Mouse (Mus musculus) MEL (cell line): ENCODE data around the gene Slc12a8. TPM values are rescaled to one million over a fixed set of nuclear protein-coding genes. Genes with fewer than 3 reads are reported as not detected.

Source experiments
- DNase-seq: peaks from one replicate; pipeline ENCODE4 v3.0.0; 2011; ENCODE audit warnings: low read depth, low spot score
- H3K27ac ChIP-seq: 2 replicates; pipeline ENCODE4 v1.5.1; 2012; ENCODE audit warnings: low read depth, mild to moderate bottlenecking, control low read depth, low read length, moderate library complexity; ENCODE audit not compliant: control insufficient read depth
- H3K27me3 ChIP-seq, 2 experiments: fragments of 150-350 bp in 1 of 2; sonication (generic) in 1 of 2; 2 replicates each; pipeline ENCODE4 v1.6.1; 2012; ENCODE audit warnings: low read length in 2 of 2, mild to moderate bottlenecking in 2 of 2, improper control_type of control experiment in 1 of 2, moderate library complexity in 1 of 2; ENCODE audit not compliant: insufficient read depth in 2 of 2, control insufficient read depth in 1 of 2
- H3K36me3 ChIP-seq, 2 experiments: 2 replicates each; pipeline ENCODE4 v1.6.1; 2012 to 2014; ENCODE audit warnings: low read length in 2 of 2, improper control_type of control experiment in 1 of 2, inconsistent platforms in 1 of 2, mild to moderate bottlenecking in 1 of 2; ENCODE audit not compliant: insufficient read depth in 2 of 2, control insufficient read depth in 1 of 2
- H3K4me1 ChIP-seq, 2 experiments: fragments of 150-350 bp in 1 of 2; sonication (generic) in 1 of 2; 2 replicates each; pipeline ENCODE4 v1.6.1; 2012; ENCODE audit warnings: low read length in 2 of 2, improper control_type of control experiment in 1 of 2, mild to moderate bottlenecking in 1 of 2; ENCODE audit not compliant: insufficient read depth in 2 of 2, control insufficient read depth in 1 of 2
- H3K4me3 ChIP-seq, 2 experiments: fragments of 150-350 bp in 1 of 2; sonication (generic) in 1 of 2; 2 replicates each; pipeline ENCODE4 v1.5.1; 2012; ENCODE audit warnings: low read depth in 2 of 2, low read length in 2 of 2, mild to moderate bottlenecking in 2 of 2, moderate library complexity in 2 of 2, control low read depth in 1 of 2, improper control_type of control experiment in 1 of 2; ENCODE audit not compliant: control insufficient read depth in 1 of 2, insufficient read depth in 1 of 2
- H3K79me2 ChIP-seq: 2 replicates; pipeline ENCODE4 v1.6.1; 2012; ENCODE audit warnings: mild to moderate bottlenecking, low read length, moderate library complexity; ENCODE audit not compliant: control insufficient read depth, poor library complexity, insufficient read depth
- H3K9ac ChIP-seq: 2 replicates; pipeline ENCODE4 v1.6.1; 2012; ENCODE audit warnings: low read depth, mild to moderate bottlenecking, control low read depth, low read length, moderate library complexity; ENCODE audit not compliant: control insufficient read depth, poor library complexity, severe bottlenecking
- H3K9me3 ChIP-seq: fragments of 150-350 bp; sonication (generic); replicated peaks from 2 replicates; pipeline ENCODE4 v1.6.1; 2012; ENCODE audit warnings: mild to moderate bottlenecking, low read length, improper control_type of control experiment, moderate library complexity; ENCODE audit not compliant: insufficient read depth
- BHLHE40 ChIP-seq: IDR thresholded peaks from 2 replicates; pipeline ENCODE4 v1.6.1; 2012; ENCODE audit warnings: low read depth, mild to moderate bottlenecking, inconsistent platforms, low read length, improper control_type of control experiment, borderline replicate concordance
- CHD1 ChIP-seq: IDR thresholded peaks from 2 replicates; pipeline ENCODE4 v1.6.1; 2012; ENCODE audit warnings: low read depth, mild to moderate bottlenecking, inconsistent platforms, low read length, improper control_type of control experiment
- EP300 ChIP-seq, 2 experiments: IDR thresholded peaks; 2 replicates each; pipeline ENCODE4 v1.6.1; 2011; ENCODE audit warnings: improper control_type of control experiment in 2 of 2, low read length in 2 of 2, low read depth in 1 of 2, mild to moderate bottlenecking in 1 of 2
- HCFC1 ChIP-seq: IDR thresholded peaks from 2 replicates; pipeline ENCODE4 v1.6.1; 2012; ENCODE audit warnings: low read depth, mild to moderate bottlenecking, inconsistent platforms, low read length, improper control_type of control experiment, moderate library complexity
- KAT2A ChIP-seq: conservative IDR thresholded peaks from 2 replicates; pipeline ENCODE4 v1.6.1; 2012; ENCODE audit warnings: low read depth, low read length, improper control_type of control experiment, inconsistent platforms
- MEF2A ChIP-seq: IDR thresholded peaks from 2 replicates; pipeline ENCODE4 v1.6.1; 2014; ENCODE audit warnings: low read depth, mild to moderate bottlenecking, inconsistent platforms, low read length, improper control_type of control experiment; ENCODE audit not compliant: poor library complexity, insufficient replicate concordance, severe bottlenecking; ENCODE audit errors: extremely low read depth
- POLR2A ChIP-seq, 2 experiments: IDR thresholded peaks; 2 replicates each; pipeline ENCODE4 v1.6.1; 2011 to 2012; ENCODE audit warnings: low read length in 2 of 2, mild to moderate bottlenecking in 2 of 2, control low read depth in 1 of 2, improper control_type of control experiment in 1 of 2, low read depth in 1 of 2, moderate library complexity in 1 of 2; ENCODE audit not compliant: control insufficient read depth in 1 of 2, insufficient read depth in 1 of 2, poor library complexity in 1 of 2
- RCOR1 ChIP-seq: IDR thresholded peaks from 2 replicates; pipeline ENCODE4 v1.6.1; 2012; ENCODE audit warnings: low read depth, mild to moderate bottlenecking, inconsistent platforms, low read length, improper control_type of control experiment
- TBP ChIP-seq: IDR thresholded peaks from 2 replicates; pipeline ENCODE4 v1.8.0; 2011; ENCODE audit warnings: low read depth, low read length, improper control_type of control experiment
- TCF12 ChIP-seq: IDR thresholded peaks from 2 replicates; pipeline ENCODE4 v1.6.1; 2014; ENCODE audit warnings: low read depth, mild to moderate bottlenecking, inconsistent platforms, low read length, improper control_type of control experiment, moderate library complexity
- UBTF ChIP-seq: IDR thresholded peaks from 2 replicates; pipeline ENCODE4 v1.6.1; 2012; ENCODE audit warnings: low read depth, mild to moderate bottlenecking, inconsistent platforms, low read length, improper control_type of control experiment, moderate library complexity, borderline replicate concordance; ENCODE audit not compliant: insufficient read depth
- USF2 ChIP-seq, 2 experiments: IDR thresholded peaks; 2 replicates each; pipeline ENCODE4 v1.6.1; 2011 to 2012; ENCODE audit warnings: improper control_type of control experiment in 2 of 2, low read length in 2 of 2, borderline replicate concordance in 1 of 2, inconsistent platforms in 1 of 2, low read depth in 1 of 2, mild to moderate bottlenecking in 1 of 2; ENCODE audit not compliant: insufficient read depth in 1 of 2
- ZC3H11A ChIP-seq: IDR thresholded peaks from 2 replicates; pipeline ENCODE4 v1.6.1; 2012; ENCODE audit warnings: low read depth, mild to moderate bottlenecking, inconsistent platforms, low read length, improper control_type of control experiment
- polyA plus RNA-seq, 2 experiments: library from polyadenylated mRNA; stranded (reverse) in 1 of 2; unstranded in 1 of 2; fragments of >175 nt in 1 of 2; fragments of >200 nt in 1 of 2; gene quantifications; 2 replicates each; pipeline versions ENCODE4 v1.2.1 to v1.2.4; 2012; ENCODE audit warnings: low replicate concordance in 2 of 2, low read depth in 1 of 2; ENCODE audit not compliant: insufficient read length in 2 of 2, insufficient read depth in 1 of 2, missing spikeins in 1 of 2
- total RNA-seq: library from RNA; depleted of rRNA; stranded (reverse); fragments of 300-350 nt; gene quantifications from 2 replicates; pipeline ENCODE4 v1.2.3, GENCODE M21; 2012

The Slc12a8 gene
- total and polyA plus RNA-seq, 3 experiments: 0.29 TPM; not detected in 2

GRCm38 (mm10) chr16:33583333-33583732, 66.2 kb downstream of the Slc12a8 start:
- TF ChIP-seq RCOR1: peak; percentile 97
- TF ChIP-seq TBP: no peak
- no peak for DNase-seq
- no peak overlapping the region for H3K27ac ChIP-seq
- H3K79me2 ChIP-seq: no peaks in the 10 kb centered on the region
- peaks cover 2 to 3% of the 10 kb centered on the region in 2 experiments for H3K27me3 ChIP-seq
- H3K36me3 ChIP-seq: no peaks in the 10 kb centered on the region
- no peaks in the 10 kb centered on the region for H3K4me1 ChIP-seq
- H3K9ac ChIP-seq: no peak overlapping the region
- no peak overlapping the region for H3K4me3 ChIP-seq
- no peaks in the 10 kb centered on the region for H3K9me3 ChIP-seq

GRCm38 (mm10) chr16:33583881-33584454, 66.8 kb downstream of the Slc12a8 start:
- no peaks in the 10 kb centered on the region for H3K79me2 ChIP-seq
- H3K9me3 ChIP-seq: no peaks in the 10 kb centered on the region
- H3K9ac ChIP-seq: no peak overlapping the region
- no peak for DNase-seq
- H3K4me3 ChIP-seq: no peak overlapping the region
- H3K27me3 ChIP-seq: peaks cover 2 to 3% of the 10 kb centered on the region in 2 experiments
- TF ChIP-seq USF2 (IDR thresholded peaks at IDR 0.05; ENCODE audit: borderline replicate concordance in 1 of 2, insufficient read depth in 1 of 2, low read depth in 1 of 2, low read length in 2 of 2) (no peak), BHLHE40 (no peak), EP300 (IDR thresholded peaks at IDR 0.05; ENCODE audit: low read depth in 1 of 2, low read length in 2 of 2) (no peak), MEF2A (no peak), TCF12 (no peak), CHD1 (no peak), KAT2A (no peak), POLR2A (IDR thresholded peaks at IDR 0.05; ENCODE audit: control insufficient read depth in 1 of 2, insufficient read depth in 1 of 2, low read depth in 1 of 2, low read length in 2 of 2, poor library complexity in 1 of 2) (no peak), UBTF (no peak), ZC3H11A (no peak), HCFC1 (no peak)
- H3K4me1 ChIP-seq: no peaks in the 10 kb centered on the region
- no peak overlapping the region for H3K27ac ChIP-seq
- H3K36me3 ChIP-seq: no peaks in the 10 kb centered on the region
